Mouse (Mus musculus): Measurements from ENCODE around the gene Gm20458. TPM values are rescaled to one million over a fixed set of nuclear protein-coding genes. Genes with fewer than 3 reads are reported as not detected.
A peak's percentile ranks its signal among the peaks of the same experiment; 100 is the strongest.

The Gm20458 gene
- total RNA-seq, 2 experiments from 2014 or later, result 4.1 to 17.9 TPM

DNA sequence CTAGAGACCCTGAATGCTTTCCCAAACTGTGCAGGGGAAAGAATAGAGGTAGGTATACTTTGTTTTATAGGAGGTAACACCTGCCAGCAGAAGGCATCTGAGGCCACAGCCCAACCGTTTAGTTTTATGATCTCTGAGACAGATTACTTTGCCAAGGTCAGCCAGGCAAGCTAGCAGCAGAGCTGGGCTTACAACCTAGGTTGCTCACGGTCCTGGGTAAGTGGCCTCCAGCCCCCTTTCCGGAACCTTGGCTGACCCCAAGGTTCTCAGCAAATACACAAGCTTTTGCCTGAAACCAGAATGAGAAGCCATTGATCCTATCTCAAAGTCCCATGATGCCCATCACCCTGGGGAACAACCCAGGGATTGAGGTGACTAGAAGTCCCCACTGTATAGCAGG, 26.1 kb upstream of the Gm20458 start:
- DNase-seq (ENCODE audit: low spot score in 2 of 2), result no peak

DNA sequence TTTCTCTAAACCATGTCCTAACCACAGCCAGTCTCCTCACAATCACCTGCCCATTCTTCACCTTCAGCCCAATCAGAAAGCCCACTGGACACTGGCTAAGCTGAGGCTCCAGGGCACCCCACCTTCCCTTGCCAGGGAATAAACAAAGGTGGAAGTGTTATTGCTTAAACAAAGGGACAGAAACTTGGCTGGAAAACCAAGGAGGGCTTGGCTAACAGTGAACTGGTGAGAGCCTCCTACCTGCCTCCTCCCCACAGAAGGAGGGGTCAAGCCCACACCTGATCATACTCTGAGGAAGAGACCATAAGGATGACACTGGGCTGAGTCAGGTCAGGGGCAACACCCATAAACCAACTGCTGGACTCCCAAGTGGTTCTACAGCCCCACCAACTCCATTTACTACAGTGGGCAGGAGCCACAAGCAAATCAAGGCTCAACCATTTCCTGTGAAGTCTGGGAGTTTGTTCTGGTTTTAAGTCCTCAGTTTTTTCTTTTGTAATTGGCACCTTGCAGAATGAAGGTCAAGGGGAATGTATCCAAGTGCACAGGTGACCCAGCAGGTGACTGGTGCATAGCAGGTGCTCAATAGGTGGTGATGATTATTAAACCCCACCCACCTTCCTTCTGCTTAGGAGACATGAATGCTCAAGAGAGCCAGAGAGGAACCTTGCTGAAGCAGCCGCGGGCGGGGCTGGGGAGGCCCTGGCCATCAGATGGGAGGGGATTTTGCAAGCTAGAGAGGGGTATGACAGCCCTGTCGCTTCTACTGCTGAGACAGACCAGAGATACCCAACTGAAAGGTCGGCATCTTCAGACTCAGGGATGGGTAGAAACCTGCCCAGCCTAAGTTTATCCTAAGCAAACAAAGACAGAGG, 25.3 kb upstream of the Gm20458 start:
- DNase-seq (ENCODE audit: low spot score in 2 of 2), result no peak

DNA sequence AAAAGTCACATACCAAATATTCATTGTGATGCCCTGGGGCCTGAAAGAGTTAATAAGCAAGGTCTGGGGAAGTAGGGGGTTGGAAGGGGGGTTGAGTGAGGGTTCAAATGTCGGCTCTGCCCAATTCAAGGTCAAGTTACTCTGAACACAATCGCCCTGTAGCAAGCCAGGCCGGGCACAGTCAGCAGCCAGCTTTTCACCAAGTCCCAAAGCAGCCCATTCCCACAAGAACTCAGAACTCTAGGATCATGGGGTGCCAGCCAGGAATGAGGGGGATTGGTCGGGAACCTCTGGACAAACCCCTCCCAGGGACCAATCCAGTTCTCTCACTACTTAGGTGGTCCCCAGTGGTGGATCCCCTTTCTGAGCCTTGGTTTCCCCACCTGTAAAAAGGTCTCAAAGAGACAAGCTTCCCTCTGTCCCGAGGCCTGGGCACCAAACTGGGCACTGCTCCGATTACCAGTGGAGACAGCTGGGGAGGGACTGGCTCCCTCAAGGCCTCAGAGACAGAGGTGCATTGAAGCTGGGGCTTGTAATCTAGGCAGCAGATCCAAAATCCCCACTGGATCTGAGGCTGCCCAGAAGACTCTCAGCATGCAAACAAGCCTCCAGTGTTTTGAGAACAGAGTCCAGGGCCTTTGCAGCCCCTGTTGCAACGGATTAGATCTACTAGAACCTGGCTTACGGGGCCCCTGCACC, 24.4 kb upstream of the Gm20458 start:
- DNase-seq (ENCODE audit: low spot score in 2 of 2), result peak; percentile 53 to 65

DNA sequence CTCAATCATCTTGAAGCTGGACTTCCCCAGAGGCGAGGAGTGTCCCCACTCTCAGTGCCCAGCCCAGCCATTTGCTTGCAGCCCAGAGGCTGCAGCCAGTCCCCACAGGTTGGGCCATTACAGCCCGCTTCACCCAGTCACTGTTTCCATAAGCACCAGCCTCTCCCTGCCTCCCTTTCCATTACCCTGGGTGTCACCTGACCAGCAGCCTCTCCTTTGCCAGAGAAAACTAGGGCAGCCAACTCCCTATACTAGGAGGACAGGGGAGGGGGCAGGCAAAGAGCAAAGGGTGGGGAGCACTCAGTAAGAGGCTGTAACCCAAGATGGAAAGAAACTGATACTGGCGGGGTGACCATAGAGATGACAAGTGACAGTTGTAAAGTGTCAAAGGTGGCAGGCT, 23.8 kb upstream of the Gm20458 start:
- no peak for DNase-seq (ENCODE audit: low spot score in 2 of 2)

DNA sequence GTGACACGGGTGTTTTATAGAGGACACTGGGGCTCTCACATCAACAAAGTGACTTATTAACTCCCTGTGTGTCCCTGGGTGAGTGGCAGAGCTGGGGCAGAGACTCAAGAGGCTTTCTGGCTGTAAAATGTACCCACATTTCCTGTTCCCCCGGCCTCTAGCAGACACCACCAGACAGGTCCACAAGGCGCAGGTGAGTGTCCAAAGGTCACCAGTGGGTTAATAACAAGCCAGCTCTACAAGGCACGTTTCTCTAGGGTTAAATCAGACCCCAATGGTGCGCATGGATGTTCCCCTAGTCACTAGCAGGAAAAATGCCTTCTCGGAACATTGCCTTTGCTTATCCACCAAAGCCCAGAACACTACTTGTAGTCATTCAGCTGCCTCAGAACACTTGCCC, 23.1 kb upstream of the Gm20458 start:
- DNase-seq (ENCODE audit: low spot score in 2 of 2), result no peak

DNA sequence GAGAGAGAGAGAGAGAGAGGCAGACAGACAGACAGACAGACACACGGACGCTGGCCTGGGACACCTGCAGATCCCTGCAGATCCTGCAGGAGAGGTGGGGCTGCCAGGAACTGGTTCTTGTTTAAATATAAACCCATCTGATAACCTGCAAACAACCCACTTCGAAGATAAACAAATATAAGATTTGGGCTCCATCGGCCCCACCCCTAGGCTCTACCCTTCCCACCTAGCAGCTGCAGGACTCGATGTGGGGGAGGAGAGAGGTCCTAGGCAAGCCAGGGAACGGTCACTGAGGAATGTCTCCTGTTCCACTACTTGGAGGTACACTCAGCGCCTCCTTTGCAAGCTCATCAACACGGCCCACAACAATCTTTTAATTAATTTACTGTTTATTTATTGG, 22.5 kb upstream of the Gm20458 start:
- no peak for DNase-seq (ENCODE audit: low spot score in 2 of 2)

DNA sequence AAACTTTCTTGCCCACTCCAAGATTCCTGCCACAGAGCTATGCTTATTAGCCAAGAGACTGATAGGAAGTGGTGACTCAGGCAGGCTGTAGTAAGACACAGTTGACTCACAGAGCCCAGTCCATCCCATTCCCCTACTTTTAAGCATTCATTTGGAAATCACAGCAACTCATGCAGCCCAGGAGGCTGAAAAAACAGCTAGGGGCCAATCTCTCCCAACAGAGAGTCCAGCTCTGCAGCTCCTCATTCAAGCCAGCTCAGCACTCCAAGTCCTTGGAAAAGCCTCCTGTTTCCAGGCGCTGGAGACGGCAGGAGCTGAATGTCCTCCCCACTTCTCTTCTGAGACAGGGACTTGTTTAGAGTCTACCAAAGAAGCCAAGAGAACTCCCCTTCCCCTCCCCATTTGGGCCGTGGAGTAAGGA, 21.8 kb upstream of the Gm20458 start:
- peak in 1 of 2 experiments; percentile 49 for DNase-seq (ENCODE audit: low spot score in 2 of 2)

DNA sequence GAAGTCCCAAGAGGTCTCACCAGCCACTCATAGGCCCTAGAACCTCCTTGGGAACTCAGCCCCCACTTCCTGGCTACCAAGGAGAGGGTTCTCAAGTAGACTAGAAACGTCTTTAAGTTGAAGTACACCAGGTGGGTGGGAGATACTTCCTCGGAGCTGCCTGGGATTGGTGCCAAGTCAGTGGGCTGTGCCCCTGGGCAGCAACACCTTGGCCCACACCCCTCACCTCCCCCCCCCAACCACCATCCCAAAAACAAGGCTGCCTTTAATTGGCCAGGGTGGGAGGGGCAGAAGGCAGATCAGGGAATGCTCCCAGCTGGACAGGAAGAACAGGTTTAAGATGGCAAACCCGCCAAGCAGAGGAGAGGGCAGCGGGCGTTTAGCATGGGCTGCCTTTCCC, 20.5 kb upstream of the Gm20458 start:
- DNase-seq (ENCODE audit: low spot score in 2 of 2), result no peak

DNA sequence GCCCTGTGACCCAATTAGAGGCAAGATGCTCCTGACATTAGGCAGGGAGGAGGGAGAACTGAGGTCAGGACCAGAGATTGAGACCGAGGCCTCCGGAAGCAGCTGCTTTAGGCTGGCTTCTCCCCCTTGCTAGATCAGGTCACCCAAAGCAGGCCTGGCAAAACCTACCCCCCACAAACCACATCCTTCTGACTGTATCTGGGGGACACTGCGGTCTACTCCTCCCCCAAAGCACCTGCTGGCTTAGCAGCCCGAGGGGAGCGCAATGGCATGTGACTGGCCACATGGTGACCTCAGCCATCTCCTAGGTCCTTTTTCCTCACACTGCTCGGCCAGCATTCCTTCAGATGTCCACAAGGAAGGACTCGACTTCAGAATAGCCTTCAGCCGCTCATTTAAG, 19.6 kb upstream of the Gm20458 start:
- no peak for DNase-seq (ENCODE audit: low spot score in 2 of 2)

DNA sequence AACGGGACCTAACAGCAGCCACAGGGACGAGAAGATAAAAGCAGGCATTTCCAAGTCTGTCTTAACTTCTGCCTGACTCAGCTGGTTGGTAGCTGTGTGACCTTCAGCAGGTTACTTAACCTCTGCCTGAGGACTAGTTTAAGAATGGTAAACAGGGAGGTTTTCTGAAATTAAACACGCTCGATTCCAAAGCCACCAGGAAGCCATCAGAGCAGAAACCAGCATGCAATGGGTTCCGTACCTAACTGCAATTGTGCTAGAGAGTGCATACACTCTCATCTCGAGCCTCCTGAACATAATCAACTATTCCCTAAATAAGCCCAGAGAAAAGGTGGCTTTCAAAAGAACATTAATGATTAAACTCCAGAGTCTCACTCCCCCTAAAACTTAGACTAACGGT, 19.0 kb upstream of the Gm20458 start:
- no peak for DNase-seq (ENCODE audit: low spot score in 2 of 2)

DNA sequence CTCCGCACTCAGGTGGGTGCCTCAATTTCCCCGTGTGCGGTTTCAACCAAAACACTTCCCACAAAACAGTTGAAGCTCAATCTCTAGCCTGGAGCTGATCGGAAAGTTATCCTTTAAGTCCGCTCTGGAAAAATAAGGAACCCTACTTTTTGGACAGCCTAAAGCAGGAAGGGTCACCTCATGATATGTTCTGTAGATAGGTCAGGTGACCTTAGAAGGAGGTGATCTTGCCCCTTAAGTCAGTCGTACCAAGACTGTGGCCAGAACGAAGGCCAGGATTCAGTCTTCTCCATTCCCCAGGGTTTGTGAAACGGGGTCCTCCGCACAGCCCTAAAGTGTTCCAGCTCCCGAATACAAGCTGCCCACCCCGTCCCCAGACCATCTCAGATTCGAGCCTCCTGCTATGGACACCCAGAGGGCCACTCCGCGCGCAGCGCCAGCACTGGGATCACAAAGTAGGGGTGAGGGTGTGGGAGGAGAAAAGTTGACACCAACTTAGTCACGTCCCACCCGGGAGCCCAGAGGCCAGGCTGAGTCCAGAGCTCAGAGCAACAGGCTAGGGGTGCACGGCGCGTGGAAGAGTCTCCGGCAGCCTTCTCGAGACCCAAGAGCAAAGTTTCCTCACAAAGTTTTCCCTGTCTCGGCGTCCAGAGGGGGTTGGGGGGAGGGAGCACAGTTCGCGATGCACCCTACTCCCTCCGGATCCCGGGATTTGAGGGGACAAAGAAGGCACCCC, 18.3 kb upstream of the Gm20458 start:
- DNase-seq (ENCODE audit: low spot score in 2 of 2), result no peak

DNA sequence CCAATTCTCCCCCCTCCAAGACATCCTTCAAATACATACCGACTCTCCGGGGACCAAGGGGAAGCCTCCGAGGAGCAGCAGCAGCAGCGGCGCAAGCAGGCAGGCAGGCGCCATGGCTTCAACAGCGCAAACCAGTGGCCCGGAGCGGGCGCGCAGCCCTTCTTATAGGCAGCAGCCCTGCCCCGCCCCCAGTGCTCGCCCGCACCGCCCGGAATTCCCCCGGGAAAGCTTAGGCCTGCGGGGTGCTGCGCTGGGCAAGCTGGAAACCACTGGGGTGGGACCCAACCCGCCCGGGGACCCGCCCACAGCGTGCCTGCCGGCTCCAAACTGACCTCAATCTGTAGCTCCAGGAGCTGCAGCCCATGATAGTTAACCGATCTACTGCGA, 17.7 kb upstream of the Gm20458 start:
- peak; percentile 75 to 85 for DNase-seq (ENCODE audit: low spot score in 2 of 2)

DNA sequence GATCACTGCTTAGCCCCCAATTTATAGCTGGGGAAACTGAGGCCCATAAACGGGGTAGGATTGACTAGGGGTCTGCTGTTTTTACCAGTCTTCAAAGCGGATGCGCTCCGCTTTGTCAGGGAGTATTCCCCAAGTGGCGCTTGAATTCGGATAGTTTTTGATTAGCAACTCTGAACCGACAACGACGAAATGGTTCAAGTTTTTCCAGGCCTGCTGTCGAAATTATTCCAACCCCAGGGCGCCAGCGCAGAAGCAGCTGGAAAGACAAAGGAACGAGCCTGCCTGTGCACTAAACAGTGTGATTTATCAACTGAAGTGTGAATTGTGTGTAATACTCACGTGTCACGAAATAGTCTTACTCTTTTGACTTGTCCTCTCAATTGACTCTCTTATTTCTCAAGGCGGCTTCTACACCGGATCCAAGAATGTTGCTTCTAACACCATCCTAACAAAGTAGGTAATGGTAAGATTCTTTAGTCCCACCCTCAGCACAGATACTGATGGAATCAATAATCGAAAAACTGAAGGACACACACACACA, 17.2 kb upstream of the Gm20458 start, which contains the start of gene Sdc4:
TSS of gene Sdc4 (minus strand) at position 428 of the 541 bp plus-strand sequence.
- no peak for DNase-seq (ENCODE audit: low spot score in 2 of 2)

DNA sequence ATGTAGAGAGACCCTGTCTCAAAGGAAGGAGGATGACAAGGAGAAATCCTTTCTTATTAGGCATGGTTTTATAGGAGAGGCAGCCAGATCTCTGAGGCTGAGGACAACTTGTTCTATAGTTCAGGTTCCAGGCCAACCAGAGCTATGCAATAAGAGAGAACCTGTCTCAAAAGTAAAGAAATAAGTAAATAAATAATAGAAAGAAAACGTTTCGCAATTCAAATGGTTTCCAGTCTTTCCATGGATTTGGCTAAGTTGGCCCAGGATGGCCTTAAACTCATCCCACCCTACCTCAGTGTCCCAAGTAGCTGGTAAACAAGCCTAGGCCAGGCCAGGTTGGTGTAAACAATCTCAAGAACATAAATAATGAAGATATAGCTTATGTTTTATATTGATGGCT, 16.1 kb upstream of the Gm20458 start:
- no peak for DNase-seq (ENCODE audit: low spot score in 2 of 2)

DNA sequence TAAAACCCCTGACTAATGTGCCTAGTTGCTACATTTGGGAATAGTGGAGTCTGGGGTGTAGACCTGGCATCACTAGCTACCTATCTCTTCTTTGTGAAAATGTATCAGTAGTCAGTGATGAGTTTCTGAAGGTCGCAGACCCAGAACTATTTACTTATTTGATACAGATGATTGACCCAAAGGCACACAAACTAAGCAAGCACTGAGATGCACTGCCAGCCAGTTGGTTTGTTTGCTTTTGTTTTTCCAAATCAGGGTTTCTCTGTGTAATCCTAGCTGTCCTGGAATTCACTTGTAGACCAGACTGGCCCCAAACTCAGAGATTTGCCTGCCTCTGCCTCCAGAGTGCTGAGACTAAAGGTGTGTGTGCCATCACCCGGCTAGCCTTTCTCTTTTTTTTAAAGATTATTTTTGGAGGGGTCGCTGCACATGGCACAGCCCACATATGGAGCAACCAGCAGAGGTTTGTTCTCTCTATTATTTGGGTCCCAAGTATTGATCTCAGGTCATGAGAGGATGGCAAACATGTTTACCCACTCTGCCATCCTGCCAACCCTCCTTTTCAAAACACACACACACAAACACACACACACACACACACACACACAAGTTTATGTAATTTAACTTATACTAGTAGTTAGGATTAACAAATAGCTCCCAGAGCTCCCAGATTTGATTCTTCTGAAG, 15.2 kb upstream of the Gm20458 start:
- no peak for DNase-seq (ENCODE audit: low spot score in 2 of 2)

DNA sequence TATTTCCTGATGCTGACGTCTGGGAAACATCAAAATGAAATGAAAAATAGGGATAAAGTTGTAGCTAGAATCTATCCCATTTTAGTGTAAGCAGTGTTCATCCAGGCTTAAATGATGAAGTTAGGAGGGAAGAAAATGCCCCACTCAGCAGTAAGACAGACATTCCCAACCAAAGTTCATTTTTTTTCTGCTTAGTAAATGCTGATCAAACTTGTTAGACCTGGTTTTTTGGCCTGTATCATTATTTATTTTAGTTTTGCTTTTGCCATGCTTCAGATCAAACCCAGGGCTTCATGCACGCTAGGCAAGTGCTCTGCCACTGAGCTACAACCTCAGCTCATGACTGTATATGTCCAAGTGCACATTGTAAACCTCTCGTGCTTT, 14.7 kb upstream of the Gm20458 start:
- DNase-seq (ENCODE audit: low spot score in 2 of 2), result no peak

DNA sequence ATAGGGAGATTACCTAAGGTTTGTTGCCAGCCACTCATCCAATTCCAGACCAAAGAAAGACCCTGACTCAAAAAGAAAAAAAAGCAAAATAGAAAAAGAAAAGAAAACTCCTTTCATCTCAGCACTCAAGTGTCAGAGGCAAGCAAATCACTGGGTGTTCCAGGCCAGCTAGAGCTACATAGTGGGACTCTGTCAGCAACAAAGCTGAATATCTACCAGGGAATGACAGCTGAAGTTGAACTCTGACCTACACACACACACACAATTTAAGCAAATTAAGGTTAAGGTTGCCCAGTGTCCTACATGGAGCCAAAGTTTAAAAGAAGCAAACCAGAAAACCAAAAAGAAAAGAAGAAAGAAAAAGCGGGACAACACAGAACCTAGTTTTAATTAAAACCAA, 12.6 kb upstream of the Gm20458 start:
- DNase-seq (ENCODE audit: low spot score in 2 of 2), result no peak

DNA sequence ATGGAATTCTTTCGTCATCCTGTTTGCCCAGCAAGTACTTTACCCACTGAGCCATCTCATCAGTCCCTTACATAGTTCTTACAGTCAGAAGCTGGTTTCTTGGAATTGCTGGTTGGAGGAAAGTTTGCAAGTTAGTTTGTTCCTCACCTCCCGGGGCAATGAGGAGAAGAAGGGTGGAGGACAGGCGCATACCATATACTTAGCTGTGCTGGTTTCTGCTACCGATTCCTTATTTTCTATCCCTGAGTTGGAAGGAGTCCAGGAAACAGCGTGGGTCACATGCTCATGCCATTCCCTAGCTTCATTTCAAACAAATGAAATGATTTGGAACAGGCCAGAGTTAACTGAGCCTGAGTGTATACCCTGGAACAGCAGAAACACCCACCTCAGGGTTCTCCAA, 11.8 kb upstream of the Gm20458 start:
- no peak for DNase-seq (ENCODE audit: low spot score in 2 of 2)

DNA sequence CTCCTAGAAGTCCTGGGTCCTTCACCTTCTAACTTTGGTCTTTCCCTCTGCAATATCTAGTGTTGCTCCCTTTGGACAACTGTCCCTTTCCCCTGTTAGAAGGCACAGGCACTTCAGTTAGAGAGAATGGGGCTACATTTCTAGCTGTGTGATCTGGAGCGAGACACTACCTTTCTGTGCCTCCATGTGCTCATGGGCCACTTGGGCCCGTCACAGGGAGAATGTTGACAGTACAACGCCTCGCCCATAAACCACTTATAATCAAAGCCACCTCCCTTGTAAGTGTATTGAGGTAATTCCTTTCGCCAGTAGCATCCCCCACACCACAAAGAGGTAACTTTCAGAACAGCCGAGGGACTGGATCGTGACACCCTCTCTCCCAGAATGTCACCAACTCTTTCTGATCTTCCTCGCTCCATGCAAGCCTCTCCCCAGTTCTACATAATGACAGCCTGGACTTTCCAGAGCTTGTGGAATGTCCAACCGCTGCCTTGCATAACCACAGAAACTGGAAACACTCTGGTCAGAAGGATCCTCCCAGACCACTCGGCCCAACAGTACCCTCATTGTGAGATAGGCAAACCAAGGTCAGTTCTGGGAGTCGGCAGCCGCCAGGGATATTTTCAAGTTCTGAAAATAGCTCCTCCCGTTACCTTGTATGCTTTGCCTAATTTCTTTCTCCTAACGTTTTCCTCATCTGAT, 11.3 kb upstream of the Gm20458 start:
- DNase-seq (ENCODE audit: low spot score in 2 of 2), result no peak

DNA sequence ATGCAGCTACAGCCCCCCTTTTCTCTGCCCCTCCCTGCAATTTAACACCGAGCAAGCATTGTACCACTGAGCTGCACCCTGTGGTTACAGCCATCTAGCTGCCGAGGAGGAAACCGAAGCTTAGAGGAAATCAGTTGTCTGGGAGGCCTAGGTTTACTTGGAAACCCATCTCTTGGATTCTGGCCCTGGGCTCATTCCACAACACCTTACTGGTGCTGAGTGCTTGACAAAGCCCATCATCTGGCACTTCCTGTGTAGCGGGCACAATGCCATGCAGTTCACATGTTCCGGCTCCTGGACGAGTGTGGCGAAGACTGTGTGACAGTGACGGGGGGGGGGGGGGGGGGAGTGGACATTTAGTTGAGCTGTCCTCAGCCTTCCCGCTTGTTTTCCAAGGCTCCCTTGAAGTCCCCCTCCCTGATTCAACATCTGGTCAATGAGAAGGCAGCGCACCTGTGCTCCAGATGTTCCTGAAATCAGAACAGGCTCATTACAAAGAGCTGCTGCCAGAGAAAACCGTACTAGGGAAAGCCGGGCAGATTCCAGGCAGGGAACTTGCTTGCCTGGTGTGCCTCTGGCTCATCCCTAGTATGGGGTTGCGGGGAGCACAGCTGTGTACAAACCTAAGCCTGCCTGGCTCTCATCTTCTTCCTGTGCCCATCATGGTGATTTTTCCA, 8.6 kb upstream of the Gm20458 start:
- DNase-seq (ENCODE audit: low spot score in 2 of 2), result no peak

Measured in layer of hippocampus, postnatal 10 days (tissue).